Mouse (Mus musculus) inflammation-experienced regulatory T-cells (primary cell): ENCODE data around the gene Krtap27-1. TPM values are rescaled to one million over a fixed set of nuclear protein-coding genes. Genes with fewer than 3 reads are reported as not detected.

Source experiments
- polyA plus RNA-seq, 2 experiments: library from polyadenylated mRNA; unstranded; fragments of 100-300 nt; shearing (Covaris generic); gene quantifications; one replicate each; pipeline ENCODE4 v1.2.1; 2017

Krtap27-1 gene
- polyA plus RNA-seq: not detected

GRCm38 (mm10) chr16:88671571-88671970, at the start of gene Krtap27-1:
Gene Krtap27-1, minus strand, starts transcription at chr16:88671671.

DNA sequence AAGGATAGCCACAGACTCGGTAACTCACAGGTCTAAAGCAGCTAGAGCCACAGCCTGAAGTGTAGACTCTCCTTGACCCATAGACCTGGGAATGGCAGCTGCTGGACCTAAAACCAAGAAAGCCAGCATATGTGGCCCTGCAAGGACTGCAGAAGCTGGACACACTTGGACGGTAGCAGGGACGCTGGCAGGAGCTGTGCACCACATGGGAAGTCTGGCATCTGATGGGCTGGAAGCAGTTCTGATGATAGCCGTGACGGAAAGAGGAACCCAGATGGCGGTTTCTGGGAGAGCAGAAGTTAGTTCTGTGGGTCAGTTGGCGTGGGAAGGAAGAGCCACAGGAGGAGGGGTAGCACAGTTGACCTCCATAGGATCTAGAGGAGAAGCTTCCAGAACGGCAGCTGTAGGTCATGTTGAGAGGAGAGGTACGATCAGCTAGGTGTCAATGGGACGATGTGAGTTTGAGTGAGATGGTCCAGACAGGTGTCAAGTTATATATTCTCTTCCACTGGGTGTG, 36.1 kb upstream of the Krtap27-1 start, which contains the start of gene 2310061N02Rik:
2310061N02Rik (minus strand) TSS at position 467 of the 517 bp plus-strand sequence.

DNA sequence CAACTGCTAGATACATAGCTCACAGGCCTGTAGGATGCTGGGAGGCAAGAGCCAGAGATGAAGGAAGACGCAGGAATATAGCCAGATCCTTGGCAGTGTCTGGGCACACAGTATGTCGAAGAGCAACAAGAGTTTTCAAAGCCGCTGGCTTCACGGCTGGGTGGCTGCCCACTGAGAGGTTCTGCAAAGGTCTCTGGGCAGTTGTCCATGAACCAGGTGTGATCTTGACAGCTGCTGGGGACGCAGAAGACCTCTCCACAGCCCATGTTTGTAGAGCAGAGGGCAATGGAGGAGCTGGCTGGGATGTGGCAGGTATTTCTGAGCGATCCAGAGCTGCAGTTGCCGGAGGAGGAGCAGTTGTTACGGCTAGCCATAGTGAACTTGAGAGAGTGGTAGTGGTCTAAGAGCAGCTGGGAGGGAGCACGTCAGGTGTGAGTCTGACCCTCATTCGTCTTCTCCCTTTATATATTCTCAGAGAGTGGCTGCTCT, 24.1 kb downstream of the Krtap27-1 start, which contains the start of gene Krtap26-1:
Krtap26-1 (minus strand) TSS at position 439 of the 489 bp plus-strand sequence.

DNA sequence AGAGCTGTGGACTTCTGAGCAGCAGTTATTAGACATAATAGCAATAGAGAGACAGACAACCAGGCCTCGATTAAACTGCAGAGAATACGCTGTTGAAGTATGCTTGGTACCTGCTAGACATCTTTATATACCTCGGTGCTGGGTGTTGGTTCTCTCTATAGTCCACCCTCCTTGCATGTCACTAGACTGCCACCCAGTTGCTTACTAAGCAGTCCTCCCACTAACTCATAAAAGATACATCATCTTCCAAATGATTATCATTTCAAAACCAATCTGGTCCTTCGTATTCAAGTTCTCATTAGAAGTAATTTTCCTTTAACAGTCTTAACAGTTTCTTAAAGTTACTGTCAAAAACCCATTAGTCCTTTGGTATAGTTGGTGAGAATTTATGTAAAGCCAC, 43.9 kb downstream of the Krtap27-1 start, which contains the start of gene 2310079G19Rik:
2310079G19Rik (minus strand) TSS at position 101 of the 400 bp plus-strand sequence.

Other genes with a start within 250 kb of the Krtap27-1 start
- not detected for gene Cldn17, start 164.7 kb downstream of the Krtap27-1 start, polyA plus RNA-seq
- under 1 TPM in 1 of 2 experiments, not detected in 1; 0.51 TPM for gene Cldn8, start 108.5 kb downstream of the Krtap27-1 start, polyA plus RNA-seq
- gene Krtap24-1, start 59.4 kb downstream of the Krtap27-1 start, polyA plus RNA-seq: not detected
- not detected for gene 2310079G19Rik, start 44.0 kb downstream of the Krtap27-1 start, polyA plus RNA-seq
- under 1 TPM in 1 of 2 experiments, not detected in 1; 0.29 TPM for gene Krtap26-1, start 23.9 kb downstream of the Krtap27-1 start, polyA plus RNA-seq
- gene 2310061N02Rik, start 36.3 kb upstream of the Krtap27-1 start, polyA plus RNA-seq: not detected
- gene Krtap13-1, start 57.2 kb upstream of the Krtap27-1 start, polyA plus RNA-seq: under 1 TPM in 1 of 2 experiments, not detected in 1; 0.51 TPM
- gene Krtap13, start 80.0 kb upstream of the Krtap27-1 start, polyA plus RNA-seq: not detected
- gene 2310034C09Rik, start 87.2 kb upstream of the Krtap27-1 start, polyA plus RNA-seq: not detected
- gene 2310057N15Rik, start 102.5 kb upstream of the Krtap27-1 start, polyA plus RNA-seq: not detected
- not detected for gene Gm5965, start 106.2 kb upstream of the Krtap27-1 start, polyA plus RNA-seq
- not detected for gene Gm20741, start 140.5 kb upstream of the Krtap27-1 start, polyA plus RNA-seq
- gene Krtap15, start 148.5 kb upstream of the Krtap27-1 start, polyA plus RNA-seq: not detected
- not detected for gene Krtap14, start 154.5 kb upstream of the Krtap27-1 start, polyA plus RNA-seq
- 1 to 10 TPM in 1 of 2 experiments, not detected in 1; 1.2 TPM for gene Krtap19-1, start 197.7 kb upstream of the Krtap27-1 start, polyA plus RNA-seq
- gene Krtap19-2, start 202.6 kb upstream of the Krtap27-1 start, polyA plus RNA-seq: not detected
- gene Krtap19-3, start 206.4 kb upstream of the Krtap27-1 start, polyA plus RNA-seq: under 1 TPM in 1 of 2 experiments, not detected in 1; 0.31 TPM
- not detected for gene Krtap19-4, start 213.4 kb upstream of the Krtap27-1 start, polyA plus RNA-seq
- not detected for gene Krtap19-5, start 224.8 kb upstream of the Krtap27-1 start, polyA plus RNA-seq